Mouse (Mus musculus): ENCODE measurements at regions not wholly inside any gene's neighbourhood (a gene's known extent, or its start where the extent isn't known, plus 50 kb on each side); places are given as distances from the start of the nearest gene placed in this dataset.

GRCm38 (mm10) chr3:66646251-66646650 is 334.9 kb upstream of the Rsrc1 start:
- DNase-seq (ENCODE audit: low read depth, low spot score), result no peak
- Histone ChIP-seq H3K27ac (ENCODE audit: insufficient read depth, low read depth, low read length, poor library complexity, severe bottlenecking) (no peak overlapping the region), H3K4me3 (ENCODE audit: insufficient read depth in 1 of 2, low read depth in 1 of 2, low read length in 2 of 2, poor library complexity in 1 of 2, severe bottlenecking in 1 of 2) (no peak overlapping the region), H3K36me3 (ENCODE audit: control insufficient read depth, insufficient read depth, low read length, poor library complexity, severe bottlenecking) (no peaks in the 10 kb centered on the region), H3K9ac (ENCODE audit: insufficient read depth, low read depth, low read length, poor library complexity, severe bottlenecking) (no peak overlapping the region), H3K9me3 (ENCODE audit: control insufficient read depth, insufficient read depth, low read depth, low read length) (no peaks in the 10 kb centered on the region), H3K4me1 (ENCODE audit: control insufficient read depth in 2 of 2, insufficient read depth in 2 of 2, low read length in 2 of 2, poor library complexity in 1 of 2) (no peaks in the 10 kb centered on the region)
- TF ChIP-seq ZNF384 (IDR thresholded peaks at IDR 0.05; ENCODE audit: low read depth, low read length) (no peak), MAFK (IDR thresholded peaks at IDR 0.05; ENCODE audit: insufficient read depth, low read depth, low read length) (no peak), CHD2 (IDR thresholded peaks at IDR 0.05; ENCODE audit: low read depth, low read length) (no peak), HCFC1 (IDR thresholded peaks at IDR 0.05; ENCODE audit: borderline replicate concordance, insufficient read depth, low read length) (no peak), ZC3H11A (IDR thresholded peaks at IDR 0.05; ENCODE audit: borderline replicate concordance, low read depth, low read length) (no peak)
- in situ Hi-C loops (cut with MboI; ENCODE audit: low sequenced_read_pairs in 2 of 2, unreplicated experiment in 2 of 2), result no loop called here

GRCm38 (mm10) chr3:66649271-66649670 is 331.9 kb upstream of the Rsrc1 start:
- H3K4me1 ChIP-seq (ENCODE audit: control insufficient read depth in 2 of 2, insufficient read depth in 2 of 2, low read length in 2 of 2, poor library complexity in 1 of 2), result no peaks in the 10 kb centered on the region
- no peak for TF ChIP-seq ZC3H11A (IDR thresholded peaks at IDR 0.05; ENCODE audit: borderline replicate concordance, low read depth, low read length)
- no peak for TF ChIP-seq MAFK (IDR thresholded peaks at IDR 0.05; ENCODE audit: insufficient read depth, low read depth, low read length)
- no peak for TF ChIP-seq HCFC1 (IDR thresholded peaks at IDR 0.05; ENCODE audit: borderline replicate concordance, insufficient read depth, low read length)
- H3K27ac ChIP-seq (ENCODE audit: insufficient read depth, low read depth, low read length, poor library complexity, severe bottlenecking), result no peak overlapping the region
- no peaks in the 10 kb centered on the region for H3K9me3 ChIP-seq (ENCODE audit: control insufficient read depth, insufficient read depth, low read depth, low read length)
- H3K9ac ChIP-seq (ENCODE audit: insufficient read depth, low read depth, low read length, poor library complexity, severe bottlenecking), result no peak overlapping the region
- H3K36me3 ChIP-seq (ENCODE audit: control insufficient read depth, insufficient read depth, low read length, poor library complexity, severe bottlenecking), result no peaks in the 10 kb centered on the region
- no peak overlapping the region for H3K4me3 ChIP-seq (ENCODE audit: insufficient read depth in 1 of 2, low read depth in 1 of 2, low read length in 2 of 2, poor library complexity in 1 of 2, severe bottlenecking in 1 of 2)
- no peak for DNase-seq (ENCODE audit: low read depth, low spot score)
- in situ Hi-C loops (cut with MboI; ENCODE audit: low sequenced_read_pairs in 2 of 2, unreplicated experiment in 2 of 2), result no loop called here

- Histone ChIP-seq H3K36me3 (ENCODE audit: control insufficient read depth, insufficient read depth, low read length, poor library complexity, severe bottlenecking) (no peaks in the 10 kb centered on the region), H3K4me1 (ENCODE audit: control insufficient read depth in 2 of 2, insufficient read depth in 2 of 2, low read length in 2 of 2, poor library complexity in 1 of 2) (no peaks in the 10 kb centered on the region), H3K27ac (ENCODE audit: insufficient read depth, low read depth, low read length, poor library complexity, severe bottlenecking) (no peak overlapping the region), H3K9ac (ENCODE audit: insufficient read depth, low read depth, low read length, poor library complexity, severe bottlenecking) (peak overlapping the region; percentile 11; the same call in 1 of the 2 replicates), H3K9me3 (ENCODE audit: control insufficient read depth, insufficient read depth, low read depth, low read length) (no peaks in the 10 kb centered on the region), H3K4me3 (ENCODE audit: insufficient read depth in 1 of 2, low read depth in 1 of 2, low read length in 2 of 2, poor library complexity in 1 of 2, severe bottlenecking in 1 of 2) (peak overlapping the region in 1 of 2 experiments; percentile 12; a peak in 1 of 4 replicates)
- TF ChIP-seq CHD2 (IDR thresholded peaks at IDR 0.05; ENCODE audit: low read depth, low read length) (no peak), HCFC1 (IDR thresholded peaks at IDR 0.05; ENCODE audit: borderline replicate concordance, insufficient read depth, low read length) (no peak), MAFK (IDR thresholded peaks at IDR 0.05; ENCODE audit: insufficient read depth, low read depth, low read length) (no peak), ZNF384 (IDR thresholded peaks at IDR 0.05; ENCODE audit: low read depth, low read length) (no peak), ZC3H11A (IDR thresholded peaks at IDR 0.05; ENCODE audit: borderline replicate concordance, low read depth, low read length) (no peak)
- DNase-seq (ENCODE audit: low read depth, low spot score), result no peak
- in situ Hi-C loops (cut with MboI; ENCODE audit: low sequenced_read_pairs in 2 of 2, unreplicated experiment in 2 of 2), result no loop called here
Measured at GRCm38 (mm10) chr3:66650076-66650748, 331.0 kb upstream of the Rsrc1 start.

GRCm38 (mm10) chr3:66650749-66651472 is 330.3 kb upstream of the Rsrc1 start:
- H3K4me3 ChIP-seq (ENCODE audit: insufficient read depth in 1 of 2, low read depth in 1 of 2, low read length in 2 of 2, poor library complexity in 1 of 2, severe bottlenecking in 1 of 2), result peak overlapping the region; percentile 12 to 21; a peak in 2 of 4 replicates
- H3K27ac ChIP-seq (ENCODE audit: insufficient read depth, low read depth, low read length, poor library complexity, severe bottlenecking), result no peak overlapping the region

More at GRCm38 (mm10) chr3:66650749-66651472, 330.3 kb upstream of the Rsrc1 start:
- in situ Hi-C loops (cut with MboI; ENCODE audit: low sequenced_read_pairs in 2 of 2, unreplicated experiment in 2 of 2), result no loop called here
- Histone ChIP-seq H3K9me3 (ENCODE audit: control insufficient read depth, insufficient read depth, low read depth, low read length) (no peaks in the 10 kb centered on the region), H3K9ac (ENCODE audit: insufficient read depth, low read depth, low read length, poor library complexity, severe bottlenecking) (peak overlapping the region; percentile 11; the same call in 1 of the 2 replicates), H3K36me3 (ENCODE audit: control insufficient read depth, insufficient read depth, low read length, poor library complexity, severe bottlenecking) (no peaks in the 10 kb centered on the region), H3K4me1 (ENCODE audit: control insufficient read depth in 2 of 2, insufficient read depth in 2 of 2, low read length in 2 of 2, poor library complexity in 1 of 2) (no peaks in the 10 kb centered on the region)
- TF ChIP-seq CHD2 (IDR thresholded peaks at IDR 0.05; ENCODE audit: low read depth, low read length), result no peak
- no peak; the same call in 1 of the 2 replicates for TF ChIP-seq ZNF384 (IDR thresholded peaks at IDR 0.05; ENCODE audit: low read depth, low read length)
- no peak for TF ChIP-seq ZC3H11A (IDR thresholded peaks at IDR 0.05; ENCODE audit: borderline replicate concordance, low read depth, low read length)
- no peak for TF ChIP-seq HCFC1 (IDR thresholded peaks at IDR 0.05; ENCODE audit: borderline replicate concordance, insufficient read depth, low read length)
- TF ChIP-seq MAFK (IDR thresholded peaks at IDR 0.05; ENCODE audit: insufficient read depth, low read depth, low read length), result no peak
- DNase-seq (ENCODE audit: low read depth, low spot score), result no peak
